Mouse (Mus musculus): ENCODE data around the gene Coasy.

DNA sequence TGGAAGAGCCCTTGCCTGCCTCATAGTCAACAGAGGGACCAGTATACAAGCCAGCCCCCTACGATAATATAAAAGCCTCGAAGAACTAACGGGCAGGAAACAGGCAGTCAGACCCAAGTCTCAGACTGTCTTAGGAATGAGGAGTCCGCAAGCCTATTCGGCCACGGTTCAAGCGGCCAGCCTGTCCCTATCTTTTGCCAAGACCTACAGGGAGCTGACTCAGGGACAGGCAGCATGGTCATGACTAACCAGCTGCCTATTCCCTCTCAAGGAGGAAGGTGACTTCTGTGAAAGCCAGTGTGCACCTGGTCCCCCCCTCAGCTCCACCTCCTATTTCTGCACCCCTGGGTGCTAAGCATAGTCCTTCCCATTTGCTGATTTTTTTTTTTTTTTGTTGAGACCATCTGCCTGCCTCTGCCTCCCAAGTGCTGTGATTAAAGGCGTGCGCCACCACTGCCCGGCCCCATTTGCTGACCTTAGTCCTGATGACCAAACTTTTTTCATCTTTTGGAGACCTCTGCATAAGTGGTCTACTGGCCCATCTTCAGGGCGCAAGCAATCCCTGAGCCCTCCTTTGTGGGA lies 46.7 kb downstream of the Coasy start:
- TF ChIP-seq POLR2A (IDR thresholded peaks at IDR 0.05; ENCODE audit: insufficient read depth, low read depth, low read length) (no peak), CTCF (IDR thresholded peaks at IDR 0.05; ENCODE audit: insufficient read depth, low read depth, low read length) (no peak)
